Mouse (Mus musculus) midbrain, embryonic 15.5 days (tissue): ENCODE results near the gene Dennd1a. TPM values are rescaled to one million over a fixed set of nuclear protein-coding genes. Genes with fewer than 3 reads are reported as not detected.

Source experiments
- ATAC-seq: fragments of 200-750 bp; cut with Nextera tagmentation; replicated peaks from 2 replicates; pipeline ENCODE4 v1.8.0; 2017; ENCODE audit warnings: moderate TSS enrichment
- H3K27ac ChIP-seq: fragments of 300-500 bp; sonication (generic); 2 replicates; pipeline ENCODE4 v1.5.1; 2015; ENCODE audit warnings: mild to moderate bottlenecking, inconsistent platforms
- H3K27me3 ChIP-seq: fragments of 300-500 bp; sonication (generic); replicated peaks from 2 replicates; pipeline ENCODE4 v1.6.1; 2015; ENCODE audit warnings: inconsistent platforms
- H3K36me3 ChIP-seq: fragments of 300-500 bp; sonication (generic); replicated peaks from 2 replicates; pipeline ENCODE4 v1.6.1; 2015; ENCODE audit warnings: inconsistent platforms
- H3K4me1 ChIP-seq: fragments of 300-500 bp; sonication (generic); 2 replicates; pipeline ENCODE4 v1.6.1; 2015; ENCODE audit warnings: inconsistent platforms
- H3K4me2 ChIP-seq: fragments of 300-500 bp; sonication (generic); 2 replicates; pipeline ENCODE4 v1.6.1; 2015; ENCODE audit warnings: inconsistent platforms, mild to moderate bottlenecking, moderate library complexity
- H3K4me3 ChIP-seq: fragments of 300-500 bp; sonication (generic); 2 replicates; pipeline ENCODE4 v1.5.1; 2015; ENCODE audit warnings: mild to moderate bottlenecking, inconsistent platforms
- H3K9ac ChIP-seq: fragments of 300-500 bp; sonication (generic); 2 replicates; pipeline ENCODE4 v1.6.1; 2015; ENCODE audit warnings: mild to moderate bottlenecking, inconsistent platforms
- H3K9me3 ChIP-seq: fragments of 300-500 bp; sonication (generic); 2 replicates; pipeline ENCODE4 v1.6.1; 2016; ENCODE audit warnings: inconsistent platforms
- WGBS: fragments of 180-500 bp; shearing (Covaris S2); methylation state at CpG from one replicate; pipeline ENCODE4 v1.1.7; 2015; ENCODE audit warnings: mixed read lengths; 5-methylcytosine and 5-hydroxymethylcytosine counted together
- polyA plus RNA-seq: library from polyadenylated mRNA; unstranded; fragments of >200 nt; fragmentation: Nextera tagmentation; extraction: Ambion mirVana; gene quantifications from 2 replicates; pipeline ENCODE4 v1.2.1, GENCODE M21; 2015

Dennd1a gene
- polyA plus RNA-seq, 1 experiment from 2014 or later, result 26.1 TPM

DNA sequence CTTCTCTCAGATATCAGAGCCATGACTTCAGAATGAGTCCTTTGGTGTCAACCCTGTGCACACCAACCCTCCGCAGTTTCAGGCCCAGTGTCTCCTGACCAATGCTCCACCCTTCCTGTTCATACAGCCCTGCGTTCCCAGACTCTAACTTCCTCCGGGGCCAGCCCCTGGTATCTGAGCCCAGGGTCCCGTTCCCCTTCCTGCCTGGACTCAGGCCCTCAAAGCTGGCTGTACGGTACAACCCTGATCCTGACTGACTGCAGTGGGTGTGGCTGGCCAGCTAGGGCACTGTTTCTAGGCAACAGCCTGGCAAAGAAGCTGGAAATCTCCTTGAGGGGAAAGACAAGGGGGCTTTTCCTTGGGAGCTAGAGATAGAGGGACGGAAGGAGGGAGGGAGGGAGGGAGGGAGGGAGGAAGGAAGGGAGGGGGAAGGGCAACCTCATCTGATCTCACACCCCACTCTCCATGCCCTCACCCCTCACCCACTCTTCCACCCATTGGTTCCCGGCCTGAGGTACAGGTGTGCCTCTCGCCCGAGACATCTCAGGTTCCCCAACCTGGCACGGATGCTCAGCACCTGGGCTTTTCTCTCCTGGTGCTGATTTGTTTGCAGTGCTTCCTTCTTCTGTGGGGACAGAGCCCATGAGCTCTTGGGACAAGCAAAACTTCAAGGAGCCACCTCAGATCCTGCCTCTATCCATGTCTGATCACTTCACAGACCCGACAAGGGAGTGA, 521.0 kb downstream of the Dennd1a start:
- H3K9ac ChIP-seq, result no peak overlapping the region
- no peak overlapping the region for H3K4me2 ChIP-seq
- no peaks in the 10 kb centered on the region for H3K36me3 ChIP-seq
- H3K27me3 ChIP-seq, result 0 out of 2 replicates have a peak, but pooled peaks cover 3% of the 10 kb centered on the region
- H3K9me3 ChIP-seq, result no peaks in the 10 kb centered on the region
- peak; percentile 25; the same call in 1 of the 2 replicates for ATAC-seq
- peaks cover 39% of the 10 kb centered on the region for H3K4me1 ChIP-seq
- no peak overlapping the region for H3K4me3 ChIP-seq
- H3K27ac ChIP-seq, result no peak overlapping the region
- 41% methylated on average over 10 of the region's 11 CpGs for WGBS

DNA sequence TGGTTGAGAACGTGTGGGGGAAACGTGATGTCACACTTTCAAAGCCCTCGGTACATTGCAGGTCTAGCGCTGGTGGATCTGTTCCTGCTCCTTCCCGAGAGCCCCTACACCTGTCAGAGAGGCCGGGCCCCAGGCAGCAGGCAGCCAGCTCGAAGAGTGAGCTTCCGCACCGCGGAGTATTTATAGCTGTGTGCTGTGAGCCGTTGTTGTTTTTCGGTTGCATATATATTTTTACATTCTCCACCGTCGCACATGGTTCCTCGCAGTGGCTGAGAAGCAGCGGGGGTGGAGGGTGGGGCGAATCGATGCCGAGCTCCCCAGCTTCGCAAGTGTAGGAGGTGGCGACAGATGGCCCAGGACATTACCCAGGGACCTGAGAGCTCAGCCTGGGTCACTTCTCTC, 522.1 kb downstream of the Dennd1a start:
- WGBS, result 22% methylated on average over 21 of the region's 21 CpGs
- Histone ChIP-seq H3K9me3 (no peaks in the 10 kb centered on the region), H3K27me3 (0 out of 2 replicates have a peak, but pooled peaks cover 3% of the 10 kb centered on the region), H3K4me1 (peaks cover 40% of the 10 kb centered on the region), H3K4me3 (no peak overlapping the region), H3K36me3 (no peaks in the 10 kb centered on the region), H3K9ac (no peak overlapping the region), H3K27ac (no peak overlapping the region), H3K4me2 (no peak overlapping the region)
- ATAC-seq, result no peak

- no peak overlapping the region for H3K4me3 ChIP-seq
- H3K4me1 ChIP-seq, result peaks cover 38% of the 10 kb centered on the region
- WGBS, result 100% methylated on average over 2 of the region's 2 CpGs
- H3K9ac ChIP-seq, result no peak overlapping the region
- ATAC-seq, result no peak
- H3K27ac ChIP-seq, result no peak overlapping the region
- no peak overlapping the region for H3K4me2 ChIP-seq
- H3K27me3 ChIP-seq, result no peaks in the 10 kb centered on the region
- no peaks in the 10 kb centered on the region for H3K36me3 ChIP-seq
- H3K9me3 ChIP-seq, result no peaks in the 10 kb centered on the region
Observed at GRCm38 (mm10) chr2:37764514-37764913, 522.7 kb downstream of the Dennd1a start.

DNA sequence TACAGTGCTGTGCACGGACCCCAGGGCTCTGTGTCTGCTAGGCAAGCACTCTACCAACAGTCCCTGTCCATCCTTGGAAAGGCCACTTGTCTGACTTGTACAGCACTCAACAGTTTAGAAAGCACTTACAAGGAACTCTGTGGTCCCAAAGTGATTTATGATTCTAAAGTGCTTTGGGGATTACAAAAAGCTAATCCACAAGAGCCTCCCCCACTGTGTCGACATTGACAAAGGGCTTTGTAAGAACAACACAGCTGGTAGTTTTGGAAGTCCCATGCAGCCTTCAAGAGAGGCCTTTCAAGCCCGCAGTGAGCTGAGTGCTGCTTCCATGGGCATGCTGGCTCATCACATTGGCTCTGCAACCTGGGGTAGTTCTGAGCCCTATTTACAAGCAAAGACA, 523.6 kb downstream of the Dennd1a start:
- Histone ChIP-seq H3K4me2 (no peak overlapping the region), H3K4me3 (no peak overlapping the region), H3K36me3 (no peaks in the 10 kb centered on the region), H3K9me3 (no peaks in the 10 kb centered on the region), H3K9ac (no peak overlapping the region), H3K27ac (no peak overlapping the region), H3K4me1 (peaks cover 33% of the 10 kb centered on the region), H3K27me3 (no peaks in the 10 kb centered on the region)
- 19% methylated on average over 3 of the region's 3 CpGs for WGBS
- no peak for ATAC-seq

DNA sequence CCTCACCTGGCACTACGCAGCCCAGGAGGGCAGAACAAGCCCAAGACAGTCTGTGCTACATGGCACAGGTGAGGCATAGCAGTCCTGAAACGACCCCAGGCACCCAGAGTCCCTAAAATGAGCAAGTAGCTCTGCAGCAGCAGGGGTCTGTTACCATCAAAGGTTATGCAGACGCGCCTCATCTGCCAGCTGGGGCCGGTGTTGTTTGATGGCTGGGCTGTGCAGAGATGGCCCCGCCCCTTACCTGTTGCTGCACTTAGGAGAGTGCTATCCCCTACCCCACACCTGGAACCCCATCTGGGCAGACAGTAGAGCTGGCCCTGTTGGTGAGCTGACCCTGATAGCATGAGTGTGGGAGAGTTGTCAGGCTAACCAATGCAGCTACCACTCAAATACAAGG, 526.6 kb downstream of the Dennd1a start:
- no peak for ATAC-seq
- H3K27ac ChIP-seq, result no peak overlapping the region
- WGBS, result 43% methylated on average over 6 of the region's 6 CpGs

DNA sequence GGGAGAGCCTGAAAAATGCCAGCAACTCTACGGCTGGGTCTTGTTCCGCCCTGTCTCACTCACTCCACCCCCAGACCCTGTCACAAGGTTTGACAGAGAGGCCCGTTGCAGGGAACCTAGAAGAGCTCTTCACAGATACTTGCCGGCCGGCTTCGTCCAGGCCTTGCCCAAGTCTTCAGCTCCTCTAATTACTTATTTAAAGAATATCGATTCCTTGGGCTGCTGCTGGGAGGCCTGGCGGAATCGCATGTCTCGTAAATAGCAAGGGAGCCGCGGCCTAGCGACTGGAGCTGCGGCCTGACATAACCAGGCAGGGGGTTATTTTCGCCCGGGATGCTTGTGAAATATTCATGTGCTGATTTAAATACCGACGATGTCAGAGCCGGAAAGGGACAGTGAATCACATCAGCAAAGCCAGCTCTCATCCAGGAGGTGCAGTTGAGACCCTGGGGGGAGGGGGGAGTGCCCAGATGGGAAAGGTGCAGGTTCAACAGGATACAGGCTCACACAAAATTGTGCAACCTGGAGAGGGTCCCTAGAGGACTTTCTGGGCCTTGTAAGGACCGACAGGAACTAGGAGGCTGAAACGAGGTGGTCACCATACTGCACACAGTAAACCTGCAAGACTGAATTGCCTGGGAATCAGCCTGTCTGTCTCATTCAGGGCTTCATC, 528.7 kb downstream of the Dennd1a start:
- H3K27me3 ChIP-seq, result no peaks in the 10 kb centered on the region
- no peak overlapping the region for H3K9ac ChIP-seq
- H3K27ac ChIP-seq, result peak overlapping the region; percentile 66
- ATAC-seq, result peak; percentile 55; the same call in 1 of the 2 replicates
- WGBS, result 7% methylated on average over 21 of the region's 21 CpGs
- peak overlapping the region; percentile 28 for H3K4me2 ChIP-seq
- no peak overlapping the region for H3K4me3 ChIP-seq
- peaks cover 18% of the 10 kb centered on the region for H3K4me1 ChIP-seq
- H3K9me3 ChIP-seq, result no peaks in the 10 kb centered on the region
- H3K36me3 ChIP-seq, result no peaks in the 10 kb centered on the region

More for the DNA sequence above, 526.6 kb downstream of the Dennd1a start:
- Histone ChIP-seq H3K4me1 (peaks cover 24% of the 10 kb centered on the region), H3K27me3 (no peaks in the 10 kb centered on the region), H3K4me2 (no peak overlapping the region), H3K36me3 (no peaks in the 10 kb centered on the region), H3K9me3 (no peaks in the 10 kb centered on the region), H3K9ac (no peak overlapping the region), H3K4me3 (no peak overlapping the region)

- no peak overlapping the region for H3K9ac ChIP-seq
- H3K4me3 ChIP-seq, result no peak overlapping the region
- WGBS, result 84% methylated on average over 4 of the region's 4 CpGs
- peak overlapping the region; percentile 66 for H3K27ac ChIP-seq
- ATAC-seq, result no peak
- H3K4me1 ChIP-seq, result peaks cover 18% of the 10 kb centered on the region
- H3K4me2 ChIP-seq, result no peak overlapping the region
- H3K36me3 ChIP-seq, result no peaks in the 10 kb centered on the region
- no peaks in the 10 kb centered on the region for H3K27me3 ChIP-seq
- H3K9me3 ChIP-seq, result no peaks in the 10 kb centered on the region
Observed at GRCm38 (mm10) chr2:37757784-37758183, 529.4 kb downstream of the Dennd1a start.

DNA sequence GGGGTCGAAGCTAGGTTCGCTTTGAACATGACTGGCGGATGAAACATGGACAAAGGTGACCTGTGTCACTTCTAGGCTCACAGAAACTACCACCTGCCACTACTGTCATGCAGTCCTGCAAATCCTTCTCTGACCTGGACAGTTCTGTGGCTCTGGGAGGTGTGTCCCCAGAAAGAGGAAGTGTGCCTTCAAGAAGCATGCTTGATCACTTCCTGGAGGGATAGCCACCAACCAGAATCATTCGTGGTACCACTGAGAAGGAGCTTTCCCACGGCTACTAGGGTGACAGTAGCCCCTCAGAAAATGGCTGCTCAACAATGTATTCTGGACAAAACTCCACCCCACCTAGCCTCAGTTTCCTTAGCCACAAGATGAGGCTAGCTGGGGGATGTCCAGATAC, 530.2 kb downstream of the Dennd1a start:
- Histone ChIP-seq H3K36me3 (no peaks in the 10 kb centered on the region), H3K4me3 (no peak overlapping the region), H3K4me2 (no peak overlapping the region), H3K27me3 (no peaks in the 10 kb centered on the region), H3K4me1 (peaks cover 18% of the 10 kb centered on the region), H3K9ac (no peak overlapping the region), H3K27ac (no peak overlapping the region), H3K9me3 (no peaks in the 10 kb centered on the region)
- WGBS, result 93% methylated on average over 5 of the region's 5 CpGs
- no peak for ATAC-seq

DNA sequence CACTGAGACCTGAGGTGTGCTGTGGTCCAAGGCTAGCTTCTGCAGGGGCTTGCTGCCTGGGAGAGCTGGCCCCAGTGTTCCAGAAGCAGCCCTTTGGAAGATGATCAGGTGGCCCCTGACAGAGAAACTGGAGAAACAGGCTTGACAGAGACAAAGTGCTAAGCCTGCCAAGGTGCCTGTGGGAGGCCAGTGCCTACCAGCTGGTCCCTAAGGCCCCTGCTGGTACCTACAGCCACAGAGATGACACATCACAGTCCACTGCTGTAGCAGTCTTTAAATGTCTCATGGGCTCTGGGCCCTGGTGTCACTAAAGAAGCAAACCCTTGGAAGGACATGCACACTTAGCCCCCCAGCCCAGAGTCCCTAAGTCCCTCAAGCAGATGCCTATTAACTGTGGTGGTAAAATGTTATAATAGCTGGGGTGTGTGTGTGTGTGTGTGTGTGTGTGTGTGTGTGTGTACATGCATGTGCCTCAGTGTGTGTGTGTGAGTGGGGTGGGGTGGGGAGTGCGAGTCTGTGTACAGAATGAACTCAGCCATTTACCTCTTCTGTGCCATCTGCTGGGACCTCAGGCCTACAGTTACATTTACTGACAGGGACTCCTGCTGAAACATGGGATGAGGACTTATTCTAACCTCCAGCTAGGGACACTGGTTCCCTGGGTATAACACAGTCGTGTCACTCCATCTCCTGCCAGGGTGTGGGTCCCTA, 530.8 kb downstream of the Dennd1a start:
- Histone ChIP-seq H3K4me3 (no peak overlapping the region), H3K36me3 (no peaks in the 10 kb centered on the region), H3K27me3 (no peaks in the 10 kb centered on the region), H3K9ac (no peak overlapping the region), H3K9me3 (no peaks in the 10 kb centered on the region), H3K27ac (no peak overlapping the region), H3K4me1 (peaks cover 18% of the 10 kb centered on the region), H3K4me2 (no peak overlapping the region)
- 90% methylated on average over 2 of the region's 2 CpGs for WGBS
- ATAC-seq, result no peak

- Histone ChIP-seq H3K4me3 (no peak overlapping the region), H3K27me3 (no peaks in the 10 kb centered on the region), H3K9ac (no peak overlapping the region), H3K27ac (no peak overlapping the region), H3K36me3 (no peaks in the 10 kb centered on the region), H3K4me1 (peaks cover 14% of the 10 kb centered on the region), H3K4me2 (no peak overlapping the region), H3K9me3 (no peaks in the 10 kb centered on the region)
- WGBS, result 97% methylated on average over 1 of the region's 1 CpGs
- no peak for ATAC-seq
Observed at GRCm38 (mm10) chr2:37751114-37751513, 536.1 kb downstream of the Dennd1a start.

DNA sequence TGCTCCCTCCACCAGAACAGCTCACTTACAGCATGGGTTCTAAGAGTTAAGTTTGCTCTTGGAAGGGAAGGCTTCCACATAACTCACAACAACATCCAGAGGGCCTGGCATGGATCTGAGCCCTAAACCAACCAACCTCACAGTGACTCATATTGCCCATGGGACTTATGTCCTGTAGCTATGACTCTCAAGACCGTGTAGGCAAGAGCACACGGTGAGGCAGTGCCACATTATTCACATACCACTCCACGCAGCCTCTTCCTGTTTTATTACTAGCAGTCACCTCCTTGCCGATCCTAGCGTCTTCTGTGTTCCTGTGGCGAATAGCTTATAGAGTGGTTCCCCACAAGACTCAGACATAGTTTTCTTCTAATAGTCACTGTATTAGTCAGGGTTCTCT, 537.9 kb downstream of the Dennd1a start:
- WGBS, result 95% methylated on average over 6 of the region's 6 CpGs
- ATAC-seq, result no peak
- Histone ChIP-seq H3K9me3 (no peaks in the 10 kb centered on the region), H3K4me1 (peaks cover 13% of the 10 kb centered on the region), H3K4me3 (no peak overlapping the region), H3K9ac (no peak overlapping the region), H3K36me3 (no peaks in the 10 kb centered on the region), H3K27ac (no peak overlapping the region), H3K27me3 (no peaks in the 10 kb centered on the region), H3K4me2 (no peak overlapping the region)
